Mouse (Mus musculus) thymus, adult 2 months (tissue): Measurements from ENCODE around the gene Zfp639. TPM values are rescaled to one million over a fixed set of nuclear protein-coding genes. Genes with fewer than 3 reads are reported as not detected.

Experiments used
- DNase-seq: peaks from one replicate; pipeline ENCODE4 v3.0.0; 2021
- H3K27ac ChIP-seq: fragments of 200-500 bp; 2 replicates; pipeline ENCODE4 v1.5.1; 2012; ENCODE audit warnings: low read length, control low read depth; ENCODE audit not compliant: control insufficient read depth, insufficient read depth
- H3K27me3 ChIP-seq: fragments of 200-500 bp; 2 replicates; pipeline ENCODE4 v1.6.1; 2012; ENCODE audit warnings: mild to moderate bottlenecking, low read length, moderate library complexity, mixed read lengths; ENCODE audit not compliant: control insufficient read depth, insufficient read depth
- H3K36me3 ChIP-seq: fragments of 200-500 bp; 2 replicates; pipeline ENCODE4 v1.6.1; 2012; ENCODE audit warnings: mild to moderate bottlenecking, low read length, moderate library complexity; ENCODE audit not compliant: control insufficient read depth, insufficient read depth
- H3K4me1 ChIP-seq: fragments of 200-500 bp; replicated peaks from 2 replicates; pipeline ENCODE4 v1.6.1; 2012; ENCODE audit warnings: low read length; ENCODE audit not compliant: control insufficient read depth, insufficient read depth
- H3K4me3 ChIP-seq: fragments of 200-500 bp; 2 replicates; pipeline ENCODE4 v1.5.1; 2012; ENCODE audit warnings: mild to moderate bottlenecking, low read length, control low read depth, moderate library complexity; ENCODE audit not compliant: control insufficient read depth, insufficient read depth
- CTCF ChIP-seq: fragments of 200-500 bp; IDR thresholded peaks from 2 replicates; pipeline ENCODE4 v1.5.1; 2012; ENCODE audit warnings: mild to moderate bottlenecking, control low read depth, low read length, moderate library complexity, borderline replicate concordance; ENCODE audit not compliant: control insufficient read depth, poor library complexity, insufficient read depth; ENCODE audit errors: extremely low read depth
- POLR2A ChIP-seq: fragments of 200-500 bp; IDR thresholded peaks from 2 replicates; pipeline ENCODE4 v1.6.1; 2012; ENCODE audit warnings: mild to moderate bottlenecking, low read length, control low read depth, moderate library complexity; ENCODE audit not compliant: control insufficient read depth, poor library complexity, insufficient read depth; ENCODE audit errors: extremely low read depth
- WGBS: fragments of 180-500 bp; shearing (Covaris S2); methylation state at CpG from one replicate; pipeline ENCODE4 v1.1.7; 2018; 5-methylcytosine and 5-hydroxymethylcytosine counted together
- polyA plus RNA-seq: library from polyadenylated mRNA; depleted of rRNA; stranded (reverse); fragments of >200 nt; gene quantifications from 2 replicates; pipeline ENCODE4 v1.2.3, GENCODE M21; 2012; rRNA removed

The Zfp639 gene
- polyA plus RNA-seq, 1 experiment = 33.5 TPM

DNA sequence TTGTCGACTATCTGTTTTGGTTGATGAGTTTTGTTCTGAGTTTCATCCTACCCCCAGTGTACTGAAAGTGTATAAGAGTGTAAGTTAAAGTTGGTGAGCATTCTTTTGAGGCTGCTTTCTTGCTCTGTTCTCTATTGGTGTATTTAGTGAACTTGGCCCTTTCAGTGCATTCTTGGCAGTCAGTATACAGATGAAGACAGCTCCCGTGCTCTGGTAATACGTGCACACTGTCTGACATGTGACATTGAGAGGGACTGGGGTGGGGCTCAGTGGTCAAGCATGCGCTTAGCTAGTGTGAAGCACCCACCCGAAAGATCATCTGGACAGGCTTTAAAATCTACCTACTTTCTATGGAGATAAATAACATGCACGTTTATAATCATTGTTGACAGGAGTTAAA is 53.3 kb downstream of the Zfp639 start:
- Histone ChIP-seq H3K27ac (no peak overlapping the region), H3K36me3 (peaks cover 17% of the 10 kb centered on the region), H3K27me3 (no peaks in the 10 kb centered on the region), H3K4me1 (no peaks in the 10 kb centered on the region), H3K4me3 (no peak overlapping the region)
- WGBS = 97% methylated on average over 6 of the region's 6 CpGs
- no peak for TF ChIP-seq CTCF
- TF ChIP-seq POLR2A = no peak
- DNase-seq = no peak

Other genes with a start within 250 kb of the Zfp639 start
- gene Zmat3, start 144.2 kb upstream of the Zfp639 start, polyA plus RNA-seq = 9.0 and 10.1 TPM in 2 replicates
- 9.4 and 10.2 TPM in 2 replicates for gene Pik3ca, start 112.6 kb upstream of the Zfp639 start, polyA plus RNA-seq
- gene Kcnmb3, start 18.0 kb upstream of the Zfp639 start, polyA plus RNA-seq = 0.05 and 0.11 TPM in 2 replicates
- gene Mfn1, start 19.2 kb downstream of the Zfp639 start, polyA plus RNA-seq = 7.2 and 9.6 TPM in 2 replicates
- 35.1 and 42.2 TPM in 2 replicates for gene Gnb4, start 106.3 kb downstream of the Zfp639 start, polyA plus RNA-seq
- 33.9 and 35.3 TPM in 2 replicates for gene Actl6a, start 196.0 kb downstream of the Zfp639 start, polyA plus RNA-seq
- 174 and 220 TPM in 2 replicates for gene Ndufb5, start 226.7 kb downstream of the Zfp639 start, polyA plus RNA-seq
- gene Mrpl47, start 227.3 kb downstream of the Zfp639 start, polyA plus RNA-seq = 2.0 and 3.0 TPM in 2 replicates